Mouse (Mus musculus) stomach, embryonic 14.5 days (tissue): Measurements from ENCODE around the gene Pwwp2b. TPM values are rescaled to one million over a fixed set of nuclear protein-coding genes. Genes with fewer than 3 reads are reported as not detected.

Source experiments
- ATAC-seq: fragments of 200-750 bp; cut with Nextera tagmentation; 2 replicates; pipeline ENCODE4 v1.8.0; 2017; ENCODE audit warnings: low read depth, moderate TSS enrichment; ENCODE audit not compliant: insufficient number of reproducible peaks, insufficient read depth, low FRiP score
- H3K27ac ChIP-seq: fragments of 300-500 bp; sonication (generic); 2 replicates; pipeline ENCODE4 v1.5.1; 2014; ENCODE audit warnings: mild to moderate bottlenecking, low read length, moderate library complexity, mixed read lengths
- H3K27me3 ChIP-seq: fragments of 300-500 bp; sonication (generic); 2 replicates; pipeline ENCODE4 v1.6.1; 2014; ENCODE audit warnings: low read length, control low read depth, mixed read lengths; ENCODE audit not compliant: control insufficient read depth, insufficient read depth
- H3K36me3 ChIP-seq: fragments of 300-500 bp; sonication (generic); 2 replicates; pipeline ENCODE4 v1.6.1; 2014; ENCODE audit warnings: mild to moderate bottlenecking, control low read depth, low read length, moderate library complexity, mixed read lengths; ENCODE audit not compliant: control insufficient read depth, insufficient read depth
- H3K4me1 ChIP-seq: fragments of 300-500 bp; sonication (generic); 2 replicates; pipeline ENCODE4 v1.6.1; 2014; ENCODE audit warnings: low read length, control low read depth, mixed read lengths; ENCODE audit not compliant: control insufficient read depth, insufficient read depth
- H3K4me2 ChIP-seq: fragments of 300-500 bp; sonication (generic); replicated peaks from 2 replicates; pipeline ENCODE4 v1.6.1; 2014; ENCODE audit warnings: low read depth, low read length, control low read depth
- H3K4me3 ChIP-seq: fragments of 300-500 bp; sonication (generic); 2 replicates; pipeline ENCODE4 v1.5.1; 2014; ENCODE audit warnings: low read depth, low read length, control low read depth
- H3K9ac ChIP-seq: fragments of 300-500 bp; sonication (generic); replicated peaks from 2 replicates; pipeline ENCODE4 v1.6.1; 2014; ENCODE audit warnings: low read depth, mild to moderate bottlenecking, control low read depth, low read length, moderate library complexity, mixed read lengths
- H3K9me3 ChIP-seq: fragments of 300-500 bp; sonication (generic); 2 replicates; pipeline ENCODE4 v1.6.1; 2016; ENCODE audit warnings: low read depth, low read length, control low read depth; ENCODE audit not compliant: control insufficient read depth
- WGBS: fragments of 180-500 bp; shearing (Covaris S2); extraction: QIAGEN DNeasy Blood & Tissue Kit; methylation state at CpG from one replicate; pipeline ENCODE4 v1.1.7; 2014; 5-methylcytosine and 5-hydroxymethylcytosine counted together
- polyA plus RNA-seq: library from polyadenylated mRNA; unstranded; fragments of >200 nt; fragmentation: Nextera tagmentation; extraction: Ambion mirVana; gene quantifications from 2 replicates; pipeline ENCODE4 v1.2.1, GENCODE M21; 2014

The Pwwp2b gene
- polyA plus RNA-seq, 1 experiment from 2014 or later = 17.0 TPM

GRCm38 (mm10) chr7:139314716-139315115, 66.4 kb downstream of the Pwwp2b start:
- ATAC-seq = no peak
- Histone ChIP-seq H3K9ac (no peak overlapping the region), H3K36me3 (no peaks in the 10 kb centered on the region), H3K4me1 (peaks cover 4% of the 10 kb centered on the region; the same call in 1 of the 2 replicates), H3K9me3 (no peaks in the 10 kb centered on the region), H3K27me3 (no peaks in the 10 kb centered on the region), H3K27ac (no peak overlapping the region), H3K4me3 (no peak overlapping the region), H3K4me2 (no peak overlapping the region)
- WGBS = 79% methylated on average over 3 of the region's 3 CpGs

GRCm38 (mm10) chr7:139319006-139319411, 70.7 kb downstream of the Pwwp2b start:
- H3K27ac ChIP-seq = no peak overlapping the region

More at GRCm38 (mm10) chr7:139319006-139319411, 70.7 kb downstream of the Pwwp2b start:
- Histone ChIP-seq H3K9ac (no peak overlapping the region), H3K4me1 (no peaks in the 10 kb centered on the region), H3K36me3 (no peaks in the 10 kb centered on the region), H3K27me3 (no peaks in the 10 kb centered on the region), H3K4me2 (no peak overlapping the region), H3K4me3 (no peak overlapping the region), H3K9me3 (no peaks in the 10 kb centered on the region)
- ATAC-seq = peak; percentile 49; the same call in 1 of the 2 replicates
- WGBS = 35% methylated on average over 1 of the region's 1 CpGs

Other genes starting within 250 kb of the Pwwp2b start
- gene Dpysl4, start 162.5 kb upstream of the Pwwp2b start, polyA plus RNA-seq = 24.1 and 24.9 TPM in 2 replicates
- 4.9 and 6.6 TPM in 2 replicates for gene Lrrc27, start 35.5 kb upstream of the Pwwp2b start, polyA plus RNA-seq
- 0.14 and 0.17 TPM in 2 replicates for gene Stk32c, start 35.2 kb upstream of the Pwwp2b start, polyA plus RNA-seq
- gene Inpp5a, start 140.6 kb downstream of the Pwwp2b start, polyA plus RNA-seq = 46.2 and 51.9 TPM in 2 replicates